Mouse (Mus musculus): ENCODE data around the gene Upk2.

The Upk2 gene

DNA sequence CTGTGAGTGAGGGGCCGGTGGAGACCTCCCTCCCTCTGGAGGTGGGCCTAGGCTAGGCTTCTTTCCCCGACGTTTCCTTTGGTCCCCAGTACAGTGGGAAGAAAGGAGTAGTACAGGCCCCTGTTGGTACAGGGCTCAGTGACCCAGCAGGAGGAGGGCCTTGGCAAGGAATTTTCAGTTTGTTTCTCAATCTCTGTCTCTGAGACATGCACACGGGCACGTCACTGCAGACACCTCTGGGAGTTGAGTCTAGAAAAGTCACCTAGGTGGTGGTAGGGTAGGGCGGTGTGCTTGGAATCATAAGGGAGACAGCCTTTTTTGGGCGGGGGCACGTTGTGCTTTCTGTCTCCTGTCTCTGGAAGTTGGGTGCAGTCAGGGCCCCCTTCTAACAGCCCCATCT, 33.6 kb upstream of the Upk2 start:
- DNase-seq = peak; percentile 11

DNA sequence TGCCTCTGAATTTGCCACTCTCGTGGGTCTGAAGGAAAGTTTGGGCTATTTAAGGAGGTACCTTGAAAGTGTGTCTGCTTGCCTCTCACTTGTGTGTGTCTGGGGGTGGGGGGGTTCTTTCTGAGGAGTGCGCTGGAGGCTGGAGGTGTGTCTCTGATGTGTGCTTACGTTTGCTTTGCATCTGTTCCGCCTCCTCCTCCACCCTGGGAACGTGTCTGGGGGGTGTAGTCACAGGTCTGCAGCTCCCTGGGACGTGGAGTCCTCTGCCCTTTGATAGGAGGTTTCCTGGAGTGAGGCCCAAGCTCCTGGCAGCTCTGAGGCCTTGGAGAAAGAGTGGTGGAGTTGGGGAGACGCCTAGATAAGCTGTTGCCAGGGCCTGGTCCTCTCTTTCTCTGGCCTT, 32.7 kb upstream of the Upk2 start:
- no peak for DNase-seq

DNA sequence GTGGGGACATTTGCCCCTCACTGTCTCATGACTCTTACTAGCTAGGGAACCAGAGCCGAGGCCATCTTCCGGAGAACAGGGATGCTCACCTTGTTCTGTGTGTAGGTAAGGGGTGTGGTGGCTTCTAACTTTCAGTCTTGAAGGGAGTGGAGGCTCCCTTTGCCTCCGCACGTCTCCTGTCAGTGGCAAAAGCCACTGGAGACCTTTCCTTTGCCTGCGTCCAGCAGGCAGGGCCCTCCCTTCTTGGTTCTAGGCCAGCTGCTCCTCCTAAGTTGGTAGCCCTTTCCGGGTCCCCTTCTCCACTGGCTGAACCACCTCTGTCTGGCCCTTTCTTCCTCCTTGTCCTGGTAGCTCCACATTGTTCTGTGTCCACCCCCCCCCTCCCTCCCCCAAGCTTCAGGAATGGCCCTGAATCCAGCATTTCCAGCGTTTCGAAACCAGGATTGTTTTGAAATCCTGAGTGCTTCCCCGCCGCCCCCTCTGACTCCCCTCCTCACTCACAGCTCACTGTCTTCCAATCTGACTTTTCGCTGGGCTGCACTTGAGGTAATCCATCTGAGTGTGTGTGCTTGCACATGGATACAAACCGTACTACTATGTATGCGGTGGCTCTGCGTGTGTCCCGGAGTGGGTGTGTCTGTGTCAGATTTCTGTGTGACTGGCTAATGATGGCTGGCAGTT, 32.1 kb upstream of the Upk2 start:
- DNase-seq = no peak

DNA sequence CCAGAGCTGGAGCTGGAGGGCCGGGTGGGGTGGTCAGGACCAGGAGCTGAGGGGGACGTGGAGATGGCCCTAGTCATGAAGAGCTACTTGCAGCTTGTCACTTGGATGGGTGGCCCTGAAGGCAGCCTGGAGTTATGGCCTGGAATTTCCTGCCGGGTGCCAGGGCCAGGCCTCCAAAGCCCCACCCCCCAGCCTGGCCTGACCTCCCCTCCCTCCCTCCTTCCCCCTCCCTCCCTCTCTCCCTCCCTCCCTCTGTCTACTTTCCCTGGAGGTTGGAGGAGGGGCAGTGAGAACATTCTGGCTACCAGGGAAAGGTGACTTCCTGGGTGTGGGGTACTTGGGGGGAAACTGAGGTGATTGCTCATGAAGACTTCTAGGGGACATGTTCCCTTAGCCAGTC, 31.6 kb upstream of the Upk2 start:
- no peak for DNase-seq

DNA sequence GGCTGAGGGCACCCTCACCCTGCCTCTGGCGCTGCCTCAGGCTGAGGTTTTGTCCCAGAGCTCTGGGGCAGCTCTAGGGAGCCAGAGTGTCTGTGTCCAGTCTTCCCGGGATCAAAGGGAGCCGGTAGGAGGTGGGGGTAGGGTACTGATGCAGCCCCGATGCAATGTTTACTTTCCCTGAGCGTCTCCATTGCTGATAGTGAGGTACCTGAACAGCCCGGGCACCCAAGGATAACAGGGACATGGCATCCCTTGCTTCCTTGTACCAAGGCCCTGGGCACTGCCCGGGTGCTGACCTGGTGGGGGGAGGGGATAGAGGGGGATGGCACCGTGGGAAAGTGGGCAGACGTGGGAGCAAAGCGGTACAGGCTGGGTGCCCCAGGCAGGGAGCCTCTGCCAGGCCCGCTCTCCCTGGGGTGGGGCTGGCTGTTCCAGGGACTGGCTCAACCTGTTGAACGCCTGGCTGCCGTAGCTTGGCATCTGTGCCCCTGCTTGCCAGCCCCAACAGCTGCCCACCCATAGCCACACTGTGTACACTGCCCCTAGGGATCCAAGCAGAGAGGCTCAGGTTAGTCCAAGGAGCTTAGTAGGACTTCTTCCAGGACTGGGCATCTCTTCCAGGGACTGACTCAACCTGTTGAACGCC, 30.9 kb upstream of the Upk2 start:
- no peak for DNase-seq

DNA sequence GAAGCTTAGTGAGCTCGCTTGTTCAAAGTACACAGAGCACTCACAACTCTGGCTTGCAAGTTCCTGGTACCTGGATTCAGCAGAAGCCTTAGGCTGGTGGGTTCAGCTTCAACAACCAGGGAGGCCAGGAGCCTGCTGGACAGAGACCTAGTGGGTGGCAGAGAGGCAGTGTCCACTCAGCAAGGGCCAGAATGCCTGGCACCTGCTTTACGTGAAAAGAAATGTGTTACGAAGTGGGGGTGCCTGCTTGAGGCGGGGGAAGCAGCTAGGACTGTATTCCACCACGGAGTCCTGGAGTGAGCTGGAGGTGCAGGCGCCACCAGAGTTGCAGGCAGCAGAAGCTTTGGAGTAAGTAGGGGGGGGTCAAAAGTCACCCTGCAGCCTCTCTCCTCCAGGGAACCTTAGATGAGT, 30.3 kb upstream of the Upk2 start:
- no peak for DNase-seq

DNA sequence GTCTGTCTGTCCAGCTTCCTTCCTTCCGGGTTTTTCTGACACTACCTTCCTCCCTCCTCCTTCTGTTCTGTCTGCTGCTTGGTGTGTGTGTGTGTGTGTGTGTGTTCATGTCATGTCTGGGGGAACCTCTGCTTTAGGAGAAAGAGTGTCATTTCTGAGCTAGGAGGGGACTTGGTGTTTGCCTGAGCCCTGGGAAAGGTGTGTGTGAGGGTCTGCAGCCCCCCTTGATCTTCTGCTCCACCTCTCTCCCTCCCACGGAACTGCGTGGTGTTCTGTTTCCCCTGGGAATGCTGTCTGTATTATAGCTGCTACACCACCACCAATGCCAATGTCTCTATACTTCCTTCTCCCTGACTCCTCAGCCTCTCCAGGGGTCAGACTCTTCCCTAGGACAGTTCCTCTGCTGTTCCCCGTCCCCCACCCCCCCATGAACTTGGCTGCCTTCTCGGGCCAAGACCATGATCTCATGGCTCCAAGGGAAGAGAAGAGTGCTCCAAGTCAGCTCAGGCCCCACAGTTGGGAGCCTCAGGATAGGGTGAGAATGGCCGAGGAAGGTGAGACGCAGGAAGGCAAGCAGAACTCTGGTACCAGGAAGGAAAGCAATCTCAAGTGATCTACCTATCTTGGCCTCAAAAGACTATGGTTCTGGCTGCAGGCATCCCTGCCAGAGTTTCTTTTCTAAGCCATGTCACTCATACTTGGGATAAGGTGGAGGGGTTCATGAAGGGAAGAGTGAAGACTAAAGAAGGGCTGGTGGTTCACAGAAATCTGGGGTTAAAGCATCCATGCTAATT, 29.7 kb upstream of the Upk2 start:
- no peak for DNase-seq

DNA sequence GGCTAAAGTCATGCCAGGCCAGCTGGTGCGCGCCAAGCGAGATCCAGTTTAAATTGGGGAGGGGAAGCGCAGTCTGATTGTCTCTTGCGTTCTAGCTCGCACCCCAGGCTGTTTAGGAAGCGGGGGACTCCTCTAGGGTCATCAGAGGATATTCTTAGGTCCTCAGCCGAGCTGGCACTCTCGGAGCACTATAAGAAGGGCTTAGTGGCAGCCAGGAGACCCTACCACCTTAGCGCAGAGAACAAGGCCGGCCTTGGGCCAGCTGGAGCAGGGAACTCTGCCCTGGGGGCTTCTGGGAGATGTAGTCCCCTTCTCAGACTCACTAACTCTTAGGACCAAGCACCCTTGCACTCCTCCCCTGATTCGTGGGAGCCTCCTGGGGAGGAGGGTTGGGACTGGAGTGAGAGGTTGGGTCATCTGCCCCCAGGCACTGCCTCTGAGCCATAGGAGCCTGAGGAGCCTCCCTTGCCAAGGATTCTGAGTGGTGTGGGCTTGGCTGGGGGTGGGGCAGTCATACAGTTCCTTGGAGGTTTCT, 28.8 kb upstream of the Upk2 start:
- peak; percentile 72 for DNase-seq

DNA sequence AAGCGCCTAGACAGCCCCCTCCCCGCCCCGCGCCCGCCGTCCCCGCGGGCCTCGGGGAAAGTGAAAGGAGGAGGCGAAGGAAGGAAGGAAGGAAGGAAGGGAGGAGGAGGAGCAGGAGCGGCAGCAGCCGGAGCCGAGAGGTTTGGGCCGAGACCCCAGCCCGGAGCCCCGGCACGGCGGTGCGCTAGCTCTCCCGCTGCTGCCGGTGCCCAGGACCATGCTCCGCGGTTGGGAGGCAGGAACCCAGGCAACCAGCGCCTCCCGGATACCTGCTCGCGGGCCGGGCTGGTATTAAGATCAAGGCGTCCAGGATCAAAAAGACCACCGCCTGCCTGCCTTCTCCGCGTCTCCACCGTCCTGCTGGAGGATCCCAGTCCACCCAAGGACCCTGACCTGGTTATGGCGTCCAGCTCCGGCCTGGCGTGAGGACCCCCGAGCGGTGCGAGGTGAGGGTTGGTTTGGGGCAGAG, 28.3 kb upstream of the Upk2 start:
- DNase-seq = peak; percentile 69

DNA sequence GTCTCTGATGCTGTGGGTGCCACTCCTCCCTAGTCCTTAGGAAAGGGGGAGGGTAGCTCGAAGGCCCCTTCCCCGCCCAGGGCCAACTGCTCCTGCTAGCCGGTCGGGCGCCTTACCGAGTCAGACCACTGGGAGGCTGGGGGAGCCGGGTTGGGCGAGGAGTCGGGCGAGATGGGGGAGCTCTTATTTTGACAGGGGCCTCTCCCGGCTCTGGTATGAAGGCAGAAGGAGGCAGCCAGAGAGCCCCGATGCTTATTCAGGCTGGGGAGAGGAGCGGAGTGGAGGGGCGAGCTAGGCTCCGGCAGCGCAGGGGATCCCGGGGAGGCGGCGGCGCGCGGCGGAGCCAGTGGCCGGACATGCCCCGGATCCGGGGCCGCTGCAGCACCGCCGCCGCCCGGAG, 27.8 kb upstream of the Upk2 start, which contains the start of gene Bcl9l:
Gene Bcl9l, plus strand, starts transcription at position 274 of the 400 bp plus-strand sequence.
- peak; percentile 96 for DNase-seq

DNA sequence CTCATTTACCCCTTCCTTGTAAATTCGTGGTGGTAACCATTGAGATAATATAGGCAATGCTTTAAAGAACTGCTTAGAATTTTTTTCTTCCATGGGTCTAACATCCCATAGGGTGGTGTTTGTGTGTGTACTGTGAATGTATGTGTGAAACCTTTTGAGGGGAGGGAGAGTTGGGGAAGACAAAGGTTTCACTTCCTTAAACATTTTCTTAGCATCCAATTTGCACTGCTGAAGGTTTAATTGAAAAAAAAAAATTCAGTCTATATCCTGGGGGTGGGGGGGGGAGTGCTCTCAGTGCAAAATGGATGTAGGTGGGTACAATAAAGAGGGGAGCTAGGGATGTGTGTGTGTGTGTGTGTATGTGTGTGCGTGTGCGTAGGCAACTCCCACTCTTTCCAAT, 27.3 kb upstream of the Upk2 start:
- no peak for DNase-seq

DNA sequence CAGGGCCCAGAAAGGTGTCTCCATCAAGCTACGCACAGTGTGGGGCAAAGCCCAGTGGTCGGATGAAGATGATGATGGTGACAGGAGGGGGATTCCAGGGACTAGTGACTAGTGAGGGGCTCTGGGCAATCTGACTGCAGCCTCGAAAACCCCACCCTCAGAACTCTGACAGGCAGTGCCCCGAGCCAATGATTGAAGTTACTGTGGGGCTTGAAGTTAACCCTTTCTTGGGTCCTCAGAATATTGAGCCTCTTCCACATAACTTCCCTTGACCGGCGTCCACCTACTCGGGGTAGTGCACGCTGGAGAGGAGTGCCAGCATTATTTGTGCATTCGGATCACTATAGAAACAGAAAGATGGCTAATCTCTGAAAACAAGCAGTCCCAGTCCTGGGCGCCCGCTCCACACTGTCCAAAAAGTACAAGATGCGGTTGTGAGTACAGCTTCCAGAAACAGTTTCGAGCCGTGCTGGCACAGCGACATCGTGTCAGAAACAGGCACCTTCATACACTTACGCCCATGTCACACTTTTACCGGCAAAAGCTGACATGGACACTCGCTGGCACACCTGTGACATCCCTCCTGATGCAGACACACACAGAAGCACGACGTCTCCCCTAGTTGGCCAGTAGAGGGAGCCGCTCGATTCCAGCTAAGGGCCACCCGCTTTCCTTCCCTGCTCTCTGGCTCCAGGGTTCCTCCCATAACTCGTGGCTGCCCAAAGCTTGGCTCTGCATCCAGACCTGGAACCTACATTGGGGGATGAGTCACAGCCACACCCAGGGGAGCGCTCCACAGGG, 25.1 kb upstream of the Upk2 start:
- DNase-seq = peak; percentile 89

DNA sequence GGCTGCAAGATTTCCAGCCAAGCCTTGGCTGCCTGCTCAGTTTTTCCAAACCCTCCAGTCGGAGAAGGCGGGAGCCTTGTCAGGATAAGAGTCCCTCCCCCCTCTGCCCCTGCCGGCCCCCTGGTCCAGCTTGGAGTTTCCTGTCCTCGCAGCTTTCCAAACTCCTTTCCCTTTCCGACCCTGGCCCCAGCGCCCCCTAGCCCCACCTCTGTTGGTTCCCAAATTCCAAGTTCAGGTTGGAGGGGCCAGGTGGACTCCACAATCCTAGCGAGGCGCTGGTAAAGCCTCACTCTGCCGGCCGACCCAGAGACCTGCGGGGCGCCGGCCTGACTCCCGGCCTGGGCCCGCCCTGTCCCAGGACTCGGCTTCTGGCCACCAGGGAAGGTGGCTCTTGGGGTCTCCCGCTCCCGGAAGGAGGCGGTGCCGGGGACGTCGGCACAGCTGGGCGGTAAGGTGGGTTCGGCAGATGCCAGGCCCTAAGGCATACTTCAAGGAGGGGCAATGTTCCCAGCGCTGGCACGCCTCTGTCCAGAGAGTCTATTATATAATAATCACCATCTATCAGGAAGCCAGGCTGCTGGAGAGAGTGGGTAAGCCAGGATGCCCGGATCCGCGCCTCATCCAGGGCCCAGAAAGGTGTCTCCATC, 24.3 kb upstream of the Upk2 start:
- peak; percentile 67 for DNase-seq

DNA sequence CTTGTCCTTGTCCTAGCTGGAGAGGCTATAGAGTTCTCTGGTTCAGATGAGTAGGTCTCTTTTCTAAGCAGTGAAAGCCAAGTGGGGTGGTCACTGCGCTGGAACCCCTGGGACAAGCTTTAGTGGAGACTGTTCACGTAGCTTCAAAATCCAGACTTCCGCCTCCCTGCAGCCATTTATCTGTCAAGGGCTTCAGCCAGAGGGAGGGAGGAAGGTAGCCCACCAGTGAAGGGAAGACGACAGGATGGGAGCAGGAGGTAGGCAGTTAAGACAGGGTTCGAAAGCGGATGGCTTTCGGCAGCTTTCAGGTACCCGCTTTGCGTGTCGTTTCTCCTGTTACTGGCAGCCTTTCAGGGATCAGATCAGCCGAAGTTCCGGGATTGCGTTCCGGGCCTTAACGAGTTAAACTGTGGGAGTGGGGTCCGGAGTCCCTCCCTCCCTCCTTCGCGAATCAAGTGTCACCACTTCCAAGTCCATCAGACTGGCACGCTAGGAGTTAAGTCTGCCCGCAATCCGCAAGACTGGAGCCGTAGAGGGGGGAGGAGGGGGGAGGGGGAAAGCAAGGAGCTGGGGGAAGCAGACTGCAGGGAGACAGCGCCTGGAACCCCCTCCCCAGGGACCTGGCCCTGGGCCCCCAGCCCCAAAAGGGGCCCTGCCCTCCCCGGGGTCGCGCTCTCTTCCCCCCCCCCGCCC, 23.6 kb upstream of the Upk2 start:
- DNase-seq = peak; percentile 59

DNA sequence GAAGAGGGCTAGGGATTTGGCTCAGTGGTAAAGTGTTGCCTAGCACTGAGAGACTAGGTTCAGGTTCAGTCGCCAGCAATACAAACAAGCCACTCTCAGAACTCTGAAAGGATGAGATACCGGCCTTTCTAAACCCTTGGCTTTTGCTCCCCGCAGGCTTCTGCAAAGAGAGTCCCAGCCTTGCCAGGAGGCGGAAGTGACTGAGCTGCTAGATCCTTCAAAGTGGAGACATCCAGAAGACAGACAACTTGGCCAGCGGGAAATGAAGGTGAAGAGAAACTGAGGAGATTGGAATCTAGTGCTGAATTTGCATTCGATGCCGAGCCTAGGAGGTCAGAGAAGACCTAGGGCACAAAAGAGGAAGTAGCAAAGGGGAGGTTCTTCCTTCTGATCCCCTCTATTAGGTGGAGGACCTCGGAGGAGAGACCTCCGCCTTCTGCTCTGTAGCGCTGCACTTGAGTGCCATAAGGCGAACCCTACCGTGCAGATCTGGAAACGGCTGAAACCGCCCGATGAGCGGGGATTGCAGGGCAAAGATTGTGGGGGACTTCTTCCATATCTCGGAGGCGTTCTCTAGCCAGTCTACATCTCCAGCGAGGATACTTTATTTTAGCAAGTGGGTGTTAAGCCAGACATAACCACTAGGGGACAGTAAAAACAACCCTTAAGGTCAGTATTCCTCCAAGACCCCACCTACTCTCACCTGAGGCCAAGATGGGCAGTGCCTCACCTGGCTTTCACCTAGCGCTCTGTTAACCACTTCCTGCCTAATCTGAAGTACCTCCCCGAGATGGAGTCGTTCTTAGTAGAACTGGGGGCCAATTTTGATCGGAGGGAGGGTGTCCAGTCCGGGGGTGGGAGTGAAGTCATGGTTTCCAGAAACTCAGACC, 22.8 kb upstream of the Upk2 start:
- DNase-seq = peak; percentile 43

DNA sequence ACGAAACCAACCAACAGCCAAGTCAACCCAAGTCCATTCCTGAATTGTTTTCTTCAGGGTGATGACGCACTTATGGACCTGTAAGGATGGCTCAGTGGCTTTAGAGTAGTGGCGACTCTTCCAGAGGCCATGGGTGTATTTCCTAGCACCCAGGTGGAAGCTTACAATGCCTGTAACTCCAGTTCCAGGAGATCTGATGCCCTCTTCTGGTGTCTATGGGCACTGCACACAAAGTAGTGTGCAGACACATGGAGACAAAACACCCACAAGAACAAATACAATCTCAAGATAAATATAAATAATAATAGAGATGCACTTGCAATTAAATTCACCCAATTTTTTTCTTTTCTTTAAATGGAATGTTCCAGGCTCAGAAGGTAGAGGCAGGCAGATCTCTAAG, 21.2 kb upstream of the Upk2 start:
- peak; percentile 51 for DNase-seq

DNA sequence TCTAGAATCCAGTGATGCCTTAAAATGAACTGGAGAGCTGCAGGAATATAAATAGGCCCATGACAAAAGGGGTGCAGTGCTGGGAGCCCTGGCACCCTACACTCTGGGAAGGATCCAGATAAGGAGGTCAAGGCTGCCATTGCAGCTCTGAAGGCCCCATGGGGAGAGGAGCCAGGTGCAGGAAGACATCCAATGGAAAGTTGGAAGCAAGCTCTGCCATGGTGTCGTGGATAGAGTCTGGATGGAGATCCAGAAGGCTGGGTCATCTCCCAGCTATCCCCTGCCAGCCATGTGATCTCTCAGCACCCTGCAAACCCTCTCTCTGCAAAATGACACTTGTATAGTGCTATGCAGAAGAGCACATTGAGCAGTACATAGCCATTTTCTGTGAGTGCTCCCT, 19.6 kb upstream of the Upk2 start:
- DNase-seq = no peak

DNA sequence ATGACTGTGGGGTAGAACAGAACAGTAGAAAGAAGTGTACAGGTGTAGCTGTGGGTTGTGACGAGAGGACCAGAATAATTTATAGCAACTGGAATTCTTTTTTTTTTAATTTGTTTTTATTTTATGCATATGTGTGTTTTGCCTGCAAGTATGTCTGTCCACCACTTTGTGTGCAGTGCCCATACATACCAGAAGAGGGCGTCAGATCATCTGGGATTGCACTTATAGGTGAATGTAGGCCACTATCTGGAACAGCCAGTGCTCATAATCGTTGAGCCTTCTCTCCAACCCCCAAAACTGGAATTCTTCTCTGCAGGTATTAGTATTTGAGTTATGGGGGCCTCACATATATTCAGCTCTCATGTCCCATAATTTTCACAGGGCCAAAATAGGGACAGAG, 18.4 kb upstream of the Upk2 start:
- peak; percentile 49 for DNase-seq

DNA sequence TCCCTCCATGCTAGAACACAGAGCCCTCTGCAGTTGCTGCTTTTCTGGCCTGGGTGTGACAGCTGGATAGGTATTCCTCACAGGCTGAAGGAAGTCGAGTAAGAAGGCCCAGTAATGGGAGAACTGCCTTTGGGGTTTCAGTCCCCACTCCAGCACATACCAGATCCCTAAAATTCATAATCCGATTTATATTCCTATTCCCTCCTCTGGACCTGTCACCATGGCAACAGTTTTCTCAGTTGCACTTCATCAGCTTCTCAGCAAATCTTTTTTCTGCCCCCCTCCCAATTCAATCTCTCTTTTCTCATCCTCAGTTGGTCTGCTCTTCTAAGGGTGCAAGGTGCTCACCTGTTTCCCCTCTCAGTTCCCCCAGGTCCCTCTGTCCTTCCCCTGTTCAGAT, 14.0 kb upstream of the Upk2 start:
- no peak for DNase-seq

DNA sequence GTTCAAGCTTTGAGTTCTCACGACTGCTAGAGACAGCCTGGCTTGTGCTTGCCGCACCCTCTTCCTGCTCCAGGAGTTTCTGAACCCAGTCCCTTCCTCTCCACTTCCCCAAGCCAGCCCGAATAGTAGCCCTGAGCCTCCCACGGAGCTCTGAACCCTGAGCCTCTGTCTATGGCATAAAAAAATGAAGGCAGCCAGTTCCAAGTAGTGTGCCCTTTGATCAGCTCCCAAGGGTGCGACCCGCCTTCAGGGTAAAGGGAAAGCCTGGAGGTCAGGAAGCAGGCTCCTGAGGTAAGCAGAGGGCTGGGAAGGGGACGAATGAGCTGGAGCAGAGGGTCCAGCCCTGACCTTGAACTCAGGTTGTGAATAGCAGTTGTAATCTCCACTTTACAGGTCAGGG, 13.4 kb upstream of the Upk2 start:
- DNase-seq = no peak

DNA sequence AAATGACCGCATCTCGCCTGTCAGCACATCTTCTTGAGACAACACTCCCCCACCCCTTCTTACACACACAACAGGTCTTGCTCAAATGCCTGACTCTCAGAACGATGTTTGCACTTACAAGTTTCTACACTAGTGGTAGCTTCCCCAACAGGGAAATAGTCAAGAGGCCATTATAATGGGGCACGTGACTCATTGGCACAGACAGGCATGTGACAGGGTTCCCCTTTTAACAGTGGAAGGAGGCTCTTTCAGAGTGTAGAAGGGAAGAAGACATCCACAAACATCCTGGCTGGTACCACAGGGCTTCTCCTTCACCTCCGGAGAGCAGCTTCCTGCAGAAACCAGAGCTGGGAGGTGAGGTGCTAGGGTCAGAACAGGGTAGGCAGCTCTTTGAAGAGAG, 7.2 kb upstream of the Upk2 start:
- no peak for DNase-seq
